Mouse (Mus musculus) stomach, embryonic 14.5 days (tissue): Measurements from ENCODE around the gene Chd9. TPM values are rescaled to one million over a fixed set of nuclear protein-coding genes. Genes with fewer than 3 reads are reported as not detected.

ENCODE experiments used
- ATAC-seq: fragments of 200-750 bp; cut with Nextera tagmentation; 2 replicates; pipeline ENCODE4 v1.8.0; 2017; ENCODE audit warnings: low read depth, moderate TSS enrichment; ENCODE audit not compliant: insufficient number of reproducible peaks, insufficient read depth, low FRiP score
- H3K27ac ChIP-seq: fragments of 300-500 bp; sonication (generic); 2 replicates; pipeline ENCODE4 v1.5.1; 2014; ENCODE audit warnings: mild to moderate bottlenecking, low read length, moderate library complexity, mixed read lengths
- H3K27me3 ChIP-seq: fragments of 300-500 bp; sonication (generic); 2 replicates; pipeline ENCODE4 v1.6.1; 2014; ENCODE audit warnings: low read length, control low read depth, mixed read lengths; ENCODE audit not compliant: control insufficient read depth, insufficient read depth
- H3K36me3 ChIP-seq: fragments of 300-500 bp; sonication (generic); 2 replicates; pipeline ENCODE4 v1.6.1; 2014; ENCODE audit warnings: mild to moderate bottlenecking, control low read depth, low read length, moderate library complexity, mixed read lengths; ENCODE audit not compliant: control insufficient read depth, insufficient read depth
- H3K4me1 ChIP-seq: fragments of 300-500 bp; sonication (generic); 2 replicates; pipeline ENCODE4 v1.6.1; 2014; ENCODE audit warnings: low read length, control low read depth, mixed read lengths; ENCODE audit not compliant: control insufficient read depth, insufficient read depth
- H3K4me2 ChIP-seq: fragments of 300-500 bp; sonication (generic); replicated peaks from 2 replicates; pipeline ENCODE4 v1.6.1; 2014; ENCODE audit warnings: low read depth, low read length, control low read depth
- H3K4me3 ChIP-seq: fragments of 300-500 bp; sonication (generic); 2 replicates; pipeline ENCODE4 v1.5.1; 2014; ENCODE audit warnings: low read depth, low read length, control low read depth
- H3K9ac ChIP-seq: fragments of 300-500 bp; sonication (generic); replicated peaks from 2 replicates; pipeline ENCODE4 v1.6.1; 2014; ENCODE audit warnings: low read depth, mild to moderate bottlenecking, control low read depth, low read length, moderate library complexity, mixed read lengths
- H3K9me3 ChIP-seq: fragments of 300-500 bp; sonication (generic); 2 replicates; pipeline ENCODE4 v1.6.1; 2016; ENCODE audit warnings: low read depth, low read length, control low read depth; ENCODE audit not compliant: control insufficient read depth
- WGBS: fragments of 180-500 bp; shearing (Covaris S2); extraction: QIAGEN DNeasy Blood & Tissue Kit; methylation state at CpG from one replicate; pipeline ENCODE4 v1.1.7; 2014; 5-methylcytosine and 5-hydroxymethylcytosine counted together
- polyA plus RNA-seq: library from polyadenylated mRNA; unstranded; fragments of >200 nt; fragmentation: Nextera tagmentation; extraction: Ambion mirVana; gene quantifications from 2 replicates; pipeline ENCODE4 v1.2.1, GENCODE M21; 2014

Gene Chd9
- polyA plus RNA-seq, 1 experiment from 2014 or later: 112 TPM

- no peaks in the 10 kb centered on the region for H3K27me3 ChIP-seq
- WGBS: 85% methylated on average over 7 of the region's 7 CpGs
- H3K4me2 ChIP-seq: no peak overlapping the region
- no peaks in the 10 kb centered on the region for H3K9me3 ChIP-seq
- H3K4me1 ChIP-seq: no peaks in the 10 kb centered on the region
- no peak overlapping the region for H3K9ac ChIP-seq
- no peak for ATAC-seq
- H3K27ac ChIP-seq: no peak overlapping the region
- H3K36me3 ChIP-seq: no peaks in the 10 kb centered on the region; the same call in 1 of the 2 replicates
- H3K4me3 ChIP-seq: no peak overlapping the region
Measured at GRCm38 (mm10) chr8:90847980-90848379, 19.8 kb downstream of the Chd9 start.

GRCm38 (mm10) chr8:90849462-90850050 lies 21.4 kb downstream of the Chd9 start:
- Histone ChIP-seq H3K4me1 (peaks cover 8% of the 10 kb centered on the region), H3K36me3 (no peaks in the 10 kb centered on the region; the same call in 1 of the 2 replicates), H3K9ac (no peak overlapping the region), H3K4me2 (no peak overlapping the region), H3K9me3 (no peaks in the 10 kb centered on the region), H3K27me3 (no peaks in the 10 kb centered on the region), H3K4me3 (no peak overlapping the region), H3K27ac (no peak overlapping the region)
- ATAC-seq: no peak
- WGBS: 60% methylated on average over 11 of the region's 11 CpGs

- WGBS: 52% methylated on average over 8 of the region's 8 CpGs
- Histone ChIP-seq H3K9me3 (no peaks in the 10 kb centered on the region), H3K27me3 (no peaks in the 10 kb centered on the region), H3K9ac (no peak overlapping the region), H3K27ac (no peak overlapping the region), H3K4me1 (peaks cover 13% of the 10 kb centered on the region), H3K4me3 (no peak overlapping the region), H3K4me2 (no peak overlapping the region), H3K36me3 (no peaks in the 10 kb centered on the region; the same call in 1 of the 2 replicates)
- ATAC-seq: no peak
Measured at GRCm38 (mm10) chr8:90851544-90851943, 23.4 kb downstream of the Chd9 start.

- peak overlapping the region; percentile 74; the same call in 1 of the 2 replicates for H3K27ac ChIP-seq
Measured at GRCm38 (mm10) chr8:90853971-90854670, 26.0 kb downstream of the Chd9 start.

GRCm38 (mm10) chr8:90854671-90855161 lies 26.6 kb downstream of the Chd9 start:
- Histone ChIP-seq H3K27me3 (no peaks in the 10 kb centered on the region), H3K36me3 (no peaks in the 10 kb centered on the region; the same call in 1 of the 2 replicates), H3K9me3 (no peaks in the 10 kb centered on the region), H3K4me3 (no peak overlapping the region), H3K4me1 (peaks cover 13% of the 10 kb centered on the region), H3K27ac (peak overlapping the region; percentile 74; the same call in 1 of the 2 replicates), H3K9ac (no peak overlapping the region), H3K4me2 (peak overlapping the region; percentile 31; the same call in 1 of the 2 replicates)
- ATAC-seq: peak; percentile 78
- WGBS: 16% methylated on average over 10 of the region's 10 CpGs

More at GRCm38 (mm10) chr8:90853971-90854670, 26.0 kb downstream of the Chd9 start:
- H3K9me3 ChIP-seq: no peaks in the 10 kb centered on the region
- peaks cover 13% of the 10 kb centered on the region for H3K4me1 ChIP-seq
- no peak overlapping the region for H3K9ac ChIP-seq
- H3K27me3 ChIP-seq: no peaks in the 10 kb centered on the region
- H3K4me3 ChIP-seq: no peak overlapping the region
- peak overlapping the region; percentile 31; the same call in 1 of the 2 replicates for H3K4me2 ChIP-seq
- H3K36me3 ChIP-seq: no peaks in the 10 kb centered on the region; the same call in 1 of the 2 replicates
- no peak for ATAC-seq
- 65% methylated on average over 9 of the region's 9 CpGs for WGBS

GRCm38 (mm10) chr8:90856171-90856570 lies 28.0 kb downstream of the Chd9 start:
- Histone ChIP-seq H3K9me3 (no peaks in the 10 kb centered on the region), H3K4me3 (no peak overlapping the region), H3K4me1 (peaks cover 14% of the 10 kb centered on the region), H3K27me3 (no peaks in the 10 kb centered on the region), H3K4me2 (no peak overlapping the region), H3K36me3 (no peaks in the 10 kb centered on the region), H3K9ac (no peak overlapping the region), H3K27ac (no peak overlapping the region)
- WGBS: 91% methylated on average over 3 of the region's 3 CpGs
- ATAC-seq: no peak

- no peak overlapping the region for H3K9ac ChIP-seq
- ATAC-seq: no peak
- 57% methylated on average over 1 of the region's 1 CpGs for WGBS
Measured at GRCm38 (mm10) chr8:90856952-90857351, 28.8 kb downstream of the Chd9 start.

GRCm38 (mm10) chr8:90858071-90858470 lies 29.9 kb downstream of the Chd9 start:
- Histone ChIP-seq H3K27me3 (no peaks in the 10 kb centered on the region), H3K9ac (no peak overlapping the region), H3K9me3 (no peaks in the 10 kb centered on the region), H3K36me3 (no peaks in the 10 kb centered on the region), H3K4me2 (no peak overlapping the region), H3K27ac (no peak overlapping the region), H3K4me1 (peaks cover 30% of the 10 kb centered on the region), H3K4me3 (no peak overlapping the region)
- no peak for ATAC-seq
- 98% methylated on average over 2 of the region's 2 CpGs for WGBS

More at GRCm38 (mm10) chr8:90856952-90857351, 28.8 kb downstream of the Chd9 start:
- no peak overlapping the region for H3K4me2 ChIP-seq
- H3K4me1 ChIP-seq: peaks cover 22% of the 10 kb centered on the region
- no peak overlapping the region for H3K27ac ChIP-seq
- H3K36me3 ChIP-seq: no peaks in the 10 kb centered on the region
- no peaks in the 10 kb centered on the region for H3K27me3 ChIP-seq
- H3K4me3 ChIP-seq: no peak overlapping the region
- H3K9me3 ChIP-seq: no peaks in the 10 kb centered on the region
